24 mouse cellular contexts compared by ENCODE assay signal in the genomic region with DNA sequence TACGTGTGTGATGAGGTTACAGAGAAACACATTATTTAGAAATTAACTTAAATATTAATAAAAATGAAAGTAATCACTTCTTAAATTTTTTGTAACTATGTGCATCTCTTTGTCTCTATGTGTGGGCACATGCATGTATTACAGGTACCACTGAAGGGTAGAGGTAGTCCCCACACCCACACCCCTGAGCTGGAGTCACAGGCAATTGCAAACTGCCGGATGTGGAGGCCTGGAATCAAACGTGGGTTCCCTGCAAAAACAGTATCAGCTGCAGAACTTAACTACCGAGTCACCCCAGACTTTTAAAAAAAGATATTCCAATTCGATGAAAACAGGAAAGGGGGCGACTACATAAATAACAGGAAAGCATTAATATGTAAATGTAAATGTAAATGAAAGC.
DNase-seq lines count a peak whose midpoint lies in the region; ATAC-seq and TF ChIP-seq lines count a peak whose summit lies in the region.
"Had no signal": no experiment of that assay in that cellular context is flagged by ENCODE, and none has a peak within 500 bp of the region (broad histone marks: within the 10 kb centered on the region; RNA-seq: fewer than 3 reads in every experiment).

No protein-coding gene starts in this region.

- ATAC-seq in forebrain, embryonic 15.5 days (replicated peaks), result peak; percentile 71; the same call in 1 of the 2 replicates
- ATAC-seq in forebrain, embryonic 13.5 days, result no peak
- ATAC-seq: forebrain, postnatal 0 days; hindbrain, embryonic 16.5 days; intestine, embryonic 15.5 days had no signal

- no peak overlapping the region for H3K4me2 ChIP-seq in forebrain, embryonic 15.5 days (replicated peaks)
- no peak overlapping the region for H3K4me2 ChIP-seq in forebrain, embryonic 13.5 days
- H3K4me2 ChIP-seq: heart, embryonic 12.5 days; heart, embryonic 15.5 days; hindbrain, embryonic 13.5 days; intestine, embryonic 15.5 days had no signal

- TF ChIP-seq POLR2A in ES-Bruce4 (IDR thresholded peaks at IDR 0.05; ENCODE audit: insufficient read depth, low read length), result no peak

- peak; percentile 27 for DNase-seq in R1 (ENCODE audit: low read depth, low spot score)
- DNase-seq in adrenal gland, postnatal 25 days, result no peak
- DNase-seq in adrenal gland, adult 8-10 months, result no peak
- DNase-seq: adrenal gland, postnatal 14 days; B cell, adult 2 months; cerebellum, adult 18-20 months; cerebellum, postnatal 14 days; forebrain, postnatal 0 days; gastrocnemius, postnatal 25 days; heart, adult 18-20 months; heart, postnatal 10 days; heart, postnatal 36 days; kidney, adult 18-20 months; kidney, adult 9 months had no signal

- H3K27ac ChIP-seq in forebrain, embryonic 15.5 days (replicated peaks), result no peak overlapping the region
- H3K27ac ChIP-seq in forebrain, embryonic 13.5 days, result no peak overlapping the region
- peak overlapping the region; percentile 39 for H3K27ac ChIP-seq in ES-Bruce4 (ENCODE audit: insufficient read depth, low read length)
- H3K27ac ChIP-seq: heart, embryonic 15.5 days; hindbrain, embryonic 10.5 days; hindbrain, embryonic 13.5 days; intestine, embryonic 15.5 days had no signal

- no peak for TF ChIP-seq CTCF in ES-Bruce4 (IDR thresholded peaks at IDR 0.05; ENCODE audit: low read depth, low read length)

- no peaks in the 10 kb centered on the region for H3K9me3 ChIP-seq in forebrain, embryonic 15.5 days
- no peaks in the 10 kb centered on the region for H3K9me3 ChIP-seq in forebrain, embryonic 13.5 days (replicated peaks)
- H3K9me3 ChIP-seq in ES-Bruce4 (replicated peaks; ENCODE audit: control insufficient read depth, insufficient read depth, low read length, poor library complexity, severe bottlenecking), result no peaks in the 10 kb centered on the region
- H3K9me3 ChIP-seq: heart, embryonic 12.5 days; heart, embryonic 15.5 days; hindbrain, embryonic 10.5 days; hindbrain, embryonic 13.5 days; intestine, embryonic 15.5 days had no signal

- H3K36me3 ChIP-seq in forebrain, embryonic 15.5 days, result no peaks in the 10 kb centered on the region
- H3K36me3 ChIP-seq in forebrain, embryonic 13.5 days (ENCODE audit: poor library complexity, severe bottlenecking), result no peaks in the 10 kb centered on the region
- no peaks in the 10 kb centered on the region for H3K36me3 ChIP-seq in ES-Bruce4 (ENCODE audit: control insufficient read depth, insufficient read depth, low read length, poor library complexity, severe bottlenecking)
- H3K36me3 ChIP-seq: heart, embryonic 12.5 days; heart, embryonic 15.5 days; hindbrain, embryonic 10.5 days; intestine, embryonic 15.5 days had no signal

- no peaks in the 10 kb centered on the region for H3K27me3 ChIP-seq in forebrain, embryonic 15.5 days
- H3K27me3 ChIP-seq in forebrain, embryonic 13.5 days, result no peaks in the 10 kb centered on the region
- H3K27me3 ChIP-seq in ES-Bruce4 (ENCODE audit: control insufficient read depth, insufficient read depth, low read length, poor library complexity, severe bottlenecking), result no peaks in the 10 kb centered on the region
- H3K27me3 ChIP-seq: CH12.LX; heart, embryonic 12.5 days; heart, embryonic 15.5 days; hindbrain, embryonic 13.5 days; intestine, embryonic 15.5 days had no signal

- 28% methylated on average over 6 of the region's 6 CpGs for WGBS in forebrain, embryonic 15.5 days
- WGBS in forebrain, embryonic 13.5 days, result 36% methylated on average over 6 of the region's 6 CpGs

- TF ChIP-seq EP300 in ES-Bruce4 (IDR thresholded peaks at IDR 0.05; ENCODE audit: insufficient read depth, low read depth, low read length), result peak; percentile 61; the same call in 1 of the 2 replicates

- H3K4me3 ChIP-seq in forebrain, embryonic 15.5 days, result no peak overlapping the region
- no peak overlapping the region for H3K4me3 ChIP-seq in forebrain, embryonic 13.5 days
- H3K4me3 ChIP-seq in ES-Bruce4 (ENCODE audit: low read depth, low read length), result no peak overlapping the region
- H3K4me3 ChIP-seq: heart, embryonic 12.5 days; heart, embryonic 15.5 days; hindbrain, embryonic 10.5 days; hindbrain, embryonic 13.5 days; intestine, embryonic 15.5 days had no signal

- no peaks in the 10 kb centered on the region for H3K4me1 ChIP-seq in forebrain, embryonic 15.5 days
- H3K4me1 ChIP-seq in forebrain, embryonic 13.5 days, result no peaks in the 10 kb centered on the region; the same call in 1 of the 2 replicates
- H3K4me1 ChIP-seq in ES-Bruce4 (ENCODE audit: control insufficient read depth, insufficient read depth, low read length), result peaks cover 3% of the 10 kb centered on the region
- H3K4me1 ChIP-seq: heart, embryonic 12.5 days; heart, embryonic 15.5 days; hindbrain, embryonic 10.5 days; hindbrain, embryonic 13.5 days; intestine, embryonic 15.5 days had no signal

- no peak overlapping the region for H3K9ac ChIP-seq in forebrain, embryonic 15.5 days (replicated peaks)
- H3K9ac ChIP-seq in forebrain, embryonic 13.5 days, result no peak overlapping the region
- H3K9ac ChIP-seq in ES-Bruce4 (ENCODE audit: low read depth, poor library complexity, severe bottlenecking), result no peak overlapping the region
- H3K9ac ChIP-seq: forebrain, postnatal 0 days; heart, embryonic 12.5 days; heart, embryonic 15.5 days; hindbrain, embryonic 13.5 days; intestine, embryonic 15.5 days had no signal
